Mouse (Mus musculus) testis, adult 2 months (tissue): ENCODE measurements at regions not wholly inside any gene's neighbourhood (a gene's known extent, or its start where the extent isn't known, plus 50 kb on each side); places are given as distances from the start of the nearest gene placed in this dataset.

Experiments used
- H3K27ac ChIP-seq: fragments of 200-500 bp; 2 replicates; pipeline ENCODE4 v1.5.1; 2012; ENCODE audit warnings: low read depth, low read length; ENCODE audit not compliant: control insufficient read depth, insufficient read depth
- H3K27me3 ChIP-seq: fragments of 200-500 bp; 2 replicates; pipeline ENCODE4 v1.6.1; 2012; ENCODE audit warnings: mild to moderate bottlenecking, low read length, moderate library complexity; ENCODE audit not compliant: control insufficient read depth, insufficient read depth
- H3K36me3 ChIP-seq: fragments of 200-500 bp; 2 replicates; pipeline ENCODE4 v1.6.1; 2012; ENCODE audit warnings: mild to moderate bottlenecking, low read length; ENCODE audit not compliant: control insufficient read depth, insufficient read depth
- H3K4me1 ChIP-seq: fragments of 200-500 bp; 2 replicates; pipeline ENCODE4 v1.6.1; 2012; ENCODE audit warnings: low read length; ENCODE audit not compliant: control insufficient read depth, insufficient read depth
- H3K4me3 ChIP-seq: fragments of 200-500 bp; 2 replicates; pipeline ENCODE4 v1.5.1; 2012; ENCODE audit warnings: low read depth, mild to moderate bottlenecking, low read length, moderate library complexity, mixed read lengths; ENCODE audit not compliant: control insufficient read depth
- CTCF ChIP-seq: fragments of 200-500 bp; IDR thresholded peaks from 2 replicates; pipeline ENCODE4 v1.5.1; 2012; ENCODE audit warnings: low read depth, mild to moderate bottlenecking, inconsistent platforms, low read length, moderate library complexity; ENCODE audit not compliant: control insufficient read depth, insufficient read depth, insufficient replicate concordance
- POLR2A ChIP-seq: fragments of 200-500 bp; IDR thresholded peaks from 2 replicates; pipeline ENCODE4 v1.6.1; 2012; ENCODE audit warnings: low read depth, mild to moderate bottlenecking, inconsistent platforms, low read length, moderate library complexity; ENCODE audit not compliant: control insufficient read depth

GRCm38 (mm10) chr13:44212356-44212755 lies 427.8 kb downstream of the Cd83 start:
- no peak overlapping the region for H3K4me3 ChIP-seq
- H3K27me3 ChIP-seq, result no peaks in the 10 kb centered on the region
- no peaks in the 10 kb centered on the region; the same call in 1 of the 2 replicates for H3K4me1 ChIP-seq
- TF ChIP-seq CTCF (no peak), POLR2A (no peak)
- H3K36me3 ChIP-seq, result no peaks in the 10 kb centered on the region
- H3K27ac ChIP-seq, result no peak overlapping the region

DNA sequence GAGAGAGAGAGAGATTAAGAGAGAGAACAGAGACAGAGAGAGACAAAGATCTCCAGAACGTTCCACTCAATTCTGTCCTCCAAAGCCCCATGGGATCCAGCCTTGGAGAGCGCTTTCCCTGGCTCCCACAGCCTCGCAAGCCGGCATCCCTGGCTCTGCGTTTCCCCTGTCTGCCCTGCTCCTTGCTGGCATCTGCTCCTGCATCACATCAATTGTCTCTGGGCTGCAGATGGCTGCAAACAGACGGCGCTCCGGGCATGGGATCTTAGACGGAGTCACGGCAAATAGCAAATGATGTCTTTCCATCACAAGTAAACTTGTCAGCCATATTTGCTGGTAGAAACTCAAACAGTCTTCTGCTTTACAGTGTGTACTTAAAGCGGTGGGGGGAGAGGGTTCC lies 428.4 kb downstream of the Cd83 start:
- Histone ChIP-seq H3K27ac (no peak overlapping the region), H3K4me1 (no peaks in the 10 kb centered on the region; the same call in 1 of the 2 replicates), H3K36me3 (no peaks in the 10 kb centered on the region), H3K27me3 (no peaks in the 10 kb centered on the region), H3K4me3 (no peak overlapping the region)
- TF ChIP-seq POLR2A, result no peak

GRCm38 (mm10) chr13:44218266-44218665 lies 433.7 kb downstream of the Cd83 start:
- Histone ChIP-seq H3K27ac (no peak overlapping the region), H3K4me3 (no peak overlapping the region), H3K27me3 (no peaks in the 10 kb centered on the region), H3K36me3 (no peaks in the 10 kb centered on the region), H3K4me1 (no peaks in the 10 kb centered on the region; the same call in 1 of the 2 replicates)
- no peak for TF ChIP-seq POLR2A
- TF ChIP-seq CTCF, result no peak

- no peak overlapping the region for H3K4me3 ChIP-seq
- H3K27ac ChIP-seq, result no peak overlapping the region
- H3K27me3 ChIP-seq, result no peaks in the 10 kb centered on the region
- TF ChIP-seq CTCF, result no peak
- no peak for TF ChIP-seq POLR2A
- no peaks in the 10 kb centered on the region for H3K4me1 ChIP-seq
- H3K36me3 ChIP-seq, result no peaks in the 10 kb centered on the region
Observed at GRCm38 (mm10) chr13:44221721-44222120, 437.1 kb downstream of the Cd83 start.

- H3K4me3 ChIP-seq, result no peak overlapping the region
- no peak for TF ChIP-seq POLR2A
- TF ChIP-seq CTCF, result no peak
- no peak overlapping the region for H3K27ac ChIP-seq
- no peaks in the 10 kb centered on the region for H3K27me3 ChIP-seq
- no peaks in the 10 kb centered on the region for H3K36me3 ChIP-seq
- H3K4me1 ChIP-seq, result no peaks in the 10 kb centered on the region
Observed at GRCm38 (mm10) chr13:44222335-44222734, 437.8 kb downstream of the Cd83 start.

DNA sequence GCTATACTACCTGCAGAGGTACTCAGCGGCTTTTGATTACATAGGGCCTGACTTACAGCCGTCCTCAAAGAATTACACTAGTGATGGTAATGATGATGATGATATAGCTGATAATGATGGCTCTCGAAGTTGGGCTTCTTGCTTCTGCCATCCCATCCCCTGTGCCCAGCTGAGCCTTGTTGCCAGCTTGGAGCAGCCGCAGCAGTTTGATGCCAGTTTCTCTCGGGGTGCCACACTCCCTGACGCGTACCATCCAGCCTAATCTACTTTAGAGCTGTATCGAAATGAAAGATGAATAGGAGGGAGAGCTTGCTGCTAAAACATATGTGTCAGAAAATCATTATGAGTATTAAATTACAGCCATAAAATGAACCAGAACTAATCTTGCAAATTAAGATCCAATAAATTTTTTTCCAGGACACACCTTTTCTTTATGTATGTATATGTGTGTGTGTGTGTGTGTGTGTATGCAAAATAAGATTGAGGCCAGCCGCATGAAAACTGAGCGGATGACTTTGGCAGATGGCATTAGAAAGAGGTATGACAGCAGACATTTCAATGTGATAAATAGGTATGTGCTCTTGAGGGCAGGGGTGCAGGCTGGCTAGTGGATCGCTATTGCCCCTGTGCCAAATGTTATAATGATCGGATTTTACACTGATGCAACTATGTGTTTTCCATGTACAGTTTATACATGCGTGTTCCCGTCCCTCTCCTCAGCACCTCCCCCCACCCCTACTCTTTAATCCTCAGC lies 443.3 kb downstream of the Cd83 start:
- Histone ChIP-seq H3K4me3 (no peak overlapping the region), H3K36me3 (no peaks in the 10 kb centered on the region), H3K27me3 (no peaks in the 10 kb centered on the region), H3K4me1 (no peaks in the 10 kb centered on the region), H3K27ac (no peak overlapping the region)
- no peak for TF ChIP-seq CTCF
- no peak for TF ChIP-seq POLR2A

GRCm38 (mm10) chr13:44228540-44229135 lies 444.1 kb downstream of the Cd83 start:
- H3K27me3 ChIP-seq, result no peaks in the 10 kb centered on the region
- no peak overlapping the region for H3K4me3 ChIP-seq
- no peak for TF ChIP-seq POLR2A
- TF ChIP-seq CTCF, result no peak
- H3K36me3 ChIP-seq, result no peaks in the 10 kb centered on the region
- H3K4me1 ChIP-seq, result no peaks in the 10 kb centered on the region
- H3K27ac ChIP-seq, result no peak overlapping the region
